Mouse (Mus musculus) heart, embryonic 11.5 days (tissue): ENCODE measurements around the gene Msi2. TPM values are rescaled to one million over a fixed set of nuclear protein-coding genes. Genes with fewer than 3 reads are reported as not detected.
A peak's percentile ranks its signal among the peaks of the same experiment; 100 is the strongest.

Experiments
- ATAC-seq: fragments of 200-750 bp; cut with Nextera tagmentation; replicated peaks from 2 replicates; pipeline ENCODE4 v1.8.0; 2017; ENCODE audit warnings: moderate library complexity; ENCODE audit not compliant: insufficient number of reproducible peaks, low FRiP score, low TSS enrichment
- H3K27ac ChIP-seq: fragments of 300-500 bp; sonication (generic); 2 replicates; pipeline ENCODE4 v1.5.1; 2014; ENCODE audit warnings: mild to moderate bottlenecking, low read depth, low read length
- H3K27me3 ChIP-seq: fragments of 300-500 bp; sonication (generic); 2 replicates; pipeline ENCODE4 v1.6.1; 2014; ENCODE audit warnings: mild to moderate bottlenecking, low read length, mixed read lengths; ENCODE audit not compliant: control insufficient read depth, insufficient read depth
- H3K36me3 ChIP-seq: fragments of 300-500 bp; sonication (generic); 2 replicates; pipeline ENCODE4 v1.6.1; 2014; ENCODE audit warnings: mild to moderate bottlenecking, low read length, moderate library complexity, mixed read lengths; ENCODE audit not compliant: control insufficient read depth, insufficient read depth
- H3K4me1 ChIP-seq: fragments of 300-500 bp; sonication (generic); 2 replicates; pipeline ENCODE4 v1.6.1; 2014; ENCODE audit warnings: low read length; ENCODE audit not compliant: control insufficient read depth, insufficient read depth
- H3K4me2 ChIP-seq: fragments of 300-500 bp; sonication (generic); 2 replicates; pipeline ENCODE4 v1.6.1; 2014; ENCODE audit warnings: mild to moderate bottlenecking, moderate library complexity
- H3K4me3 ChIP-seq: fragments of 300-500 bp; sonication (generic); 2 replicates; pipeline ENCODE4 v1.5.1; 2014; ENCODE audit warnings: low read depth, low read length
- H3K9ac ChIP-seq: fragments of 300-500 bp; sonication (generic); 2 replicates; pipeline ENCODE4 v1.6.1; 2014; ENCODE audit warnings: mild to moderate bottlenecking, low read depth, low read length, moderate library complexity
- H3K9me3 ChIP-seq: fragments of 300-500 bp; sonication (generic); replicated peaks from 2 replicates; pipeline ENCODE4 v1.6.1; 2016; ENCODE audit warnings: low read length; ENCODE audit not compliant: control insufficient read depth
- WGBS: fragments of 180-500 bp; shearing (Covaris S2); extraction: QIAGEN DNeasy Blood & Tissue Kit; methylation state at CpG from one replicate; pipeline ENCODE4 v1.1.7; 2014; ENCODE audit not compliant: insufficient replicate concordance; 5-methylcytosine and 5-hydroxymethylcytosine counted together
- polyA plus RNA-seq: library from polyadenylated mRNA; unstranded; fragments of >200 nt; fragmentation: Nextera tagmentation; extraction: Ambion mirVana; gene quantifications from 2 replicates; pipeline ENCODE4 v1.2.1, GENCODE M21; 2014

Msi2 gene
- polyA plus RNA-seq, 1 experiment from 2014 or later, result 18.4 TPM

- peak overlapping the region; percentile 73 for H3K27ac ChIP-seq
- peak overlapping the region; percentile 3; the same call in 1 of the 2 replicates for H3K9ac ChIP-seq
- no peaks in the 10 kb centered on the region for H3K27me3 ChIP-seq
- peaks cover 64% of the 10 kb centered on the region for H3K4me1 ChIP-seq
- peak overlapping the region; percentile 39 for H3K4me2 ChIP-seq
- WGBS, result 16% methylated on average over 12 of the region's 12 CpGs
- ATAC-seq, result no peak
- H3K36me3 ChIP-seq, result peaks cover 4% of the 10 kb centered on the region; the same call in 1 of the 2 replicates
- H3K9me3 ChIP-seq, result no peaks in the 10 kb centered on the region
- H3K4me3 ChIP-seq, result no peak overlapping the region
Measured at GRCm38 (mm10) chr11:88690556-88691287, 27.6 kb downstream of the Msi2 start.

- Histone ChIP-seq H3K4me1 (peaks cover 57% of the 10 kb centered on the region), H3K9me3 (no peaks in the 10 kb centered on the region), H3K4me3 (no peak overlapping the region), H3K27ac (peak overlapping the region; percentile 73; the same call in 1 of the 2 replicates), H3K9ac (no peak overlapping the region), H3K4me2 (peak overlapping the region; percentile 39; the same call in 1 of the 2 replicates), H3K36me3 (peaks cover 4% of the 10 kb centered on the region; the same call in 1 of the 2 replicates), H3K27me3 (no peaks in the 10 kb centered on the region)
- ATAC-seq, result no peak
- WGBS, result 44% methylated on average over 14 of the region's 14 CpGs
Measured at GRCm38 (mm10) chr11:88689831-88690459, 28.4 kb downstream of the Msi2 start.

- Histone ChIP-seq H3K27ac (no peak overlapping the region), H3K9me3 (no peaks in the 10 kb centered on the region)
Measured at GRCm38 (mm10) chr11:88688644-88689043, 29.7 kb downstream of the Msi2 start.

GRCm38 (mm10) chr11:88687711-88688110 is 30.6 kb downstream of the Msi2 start:
- Histone ChIP-seq H3K4me1 (peaks cover 55% of the 10 kb centered on the region), H3K36me3 (peaks cover 4% of the 10 kb centered on the region; the same call in 1 of the 2 replicates), H3K27ac (no peak overlapping the region), H3K9me3 (no peaks in the 10 kb centered on the region), H3K4me2 (no peak overlapping the region), H3K9ac (no peak overlapping the region), H3K27me3 (no peaks in the 10 kb centered on the region), H3K4me3 (no peak overlapping the region)
- 88% methylated on average over 12 of the region's 12 CpGs for WGBS
- no peak for ATAC-seq

More at GRCm38 (mm10) chr11:88688644-88689043, 29.7 kb downstream of the Msi2 start:
- peaks cover 53% of the 10 kb centered on the region for H3K4me1 ChIP-seq
- no peak overlapping the region for H3K9ac ChIP-seq
- no peak overlapping the region for H3K4me3 ChIP-seq
- H3K36me3 ChIP-seq, result peaks cover 4% of the 10 kb centered on the region; the same call in 1 of the 2 replicates
- ATAC-seq, result no peak
- H3K27me3 ChIP-seq, result no peaks in the 10 kb centered on the region
- no peak overlapping the region for H3K4me2 ChIP-seq
- 92% methylated on average over 8 of the region's 8 CpGs for WGBS

GRCm38 (mm10) chr11:88687010-88687409 is 31.3 kb downstream of the Msi2 start:
- no peak for ATAC-seq
- H3K4me3 ChIP-seq, result no peak overlapping the region
- no peak overlapping the region for H3K4me2 ChIP-seq
- H3K4me1 ChIP-seq, result peaks cover 55% of the 10 kb centered on the region
- no peaks in the 10 kb centered on the region for H3K9me3 ChIP-seq
- H3K27me3 ChIP-seq, result no peaks in the 10 kb centered on the region
- H3K27ac ChIP-seq, result no peak overlapping the region
- peaks cover 4% of the 10 kb centered on the region; the same call in 1 of the 2 replicates for H3K36me3 ChIP-seq
- 65% methylated on average over 5 of the region's 5 CpGs for WGBS
- H3K9ac ChIP-seq, result no peak overlapping the region

- Histone ChIP-seq H3K27me3 (no peaks in the 10 kb centered on the region), H3K4me1 (peaks cover 46% of the 10 kb centered on the region), H3K36me3 (peaks cover 4% of the 10 kb centered on the region; the same call in 1 of the 2 replicates)
Measured at GRCm38 (mm10) chr11:88686061-88686460, 32.3 kb downstream of the Msi2 start.

GRCm38 (mm10) chr11:88683026-88683770 is 35.1 kb downstream of the Msi2 start:
- Histone ChIP-seq H3K27me3 (no peaks in the 10 kb centered on the region), H3K9ac (no peak overlapping the region), H3K36me3 (0 out of 2 replicates have a peak, but pooled peaks cover 4% of the 10 kb centered on the region), H3K9me3 (no peaks in the 10 kb centered on the region), H3K27ac (no peak overlapping the region), H3K4me1 (peaks cover 26% of the 10 kb centered on the region), H3K4me2 (no peak overlapping the region), H3K4me3 (no peak overlapping the region)
- ATAC-seq, result no peak
- WGBS, result 80% methylated on average over 14 of the region's 14 CpGs

More at GRCm38 (mm10) chr11:88686061-88686460, 32.3 kb downstream of the Msi2 start:
- WGBS, result 80% methylated on average over 7 of the region's 7 CpGs
- ATAC-seq, result no peak
- no peak overlapping the region for H3K4me3 ChIP-seq
- no peaks in the 10 kb centered on the region for H3K9me3 ChIP-seq
- no peak overlapping the region for H3K27ac ChIP-seq
- H3K9ac ChIP-seq, result no peak overlapping the region
- no peak overlapping the region for H3K4me2 ChIP-seq

GRCm38 (mm10) chr11:88677350-88677749 is 41.0 kb downstream of the Msi2 start:
- no peak overlapping the region for H3K9ac ChIP-seq
- H3K4me3 ChIP-seq, result no peak overlapping the region
- no peak overlapping the region for H3K27ac ChIP-seq
- no peak overlapping the region for H3K4me2 ChIP-seq
- no peak for ATAC-seq
- peaks cover 19% of the 10 kb centered on the region for H3K36me3 ChIP-seq
- no peaks in the 10 kb centered on the region for H3K27me3 ChIP-seq
- 80% methylated on average over 7 of the region's 7 CpGs for WGBS
- no peaks in the 10 kb centered on the region for H3K9me3 ChIP-seq
- peaks cover 30% of the 10 kb centered on the region for H3K4me1 ChIP-seq
